Comparison of ENCODE assay signal across 14 mouse cellular contexts in the genomic region with DNA sequence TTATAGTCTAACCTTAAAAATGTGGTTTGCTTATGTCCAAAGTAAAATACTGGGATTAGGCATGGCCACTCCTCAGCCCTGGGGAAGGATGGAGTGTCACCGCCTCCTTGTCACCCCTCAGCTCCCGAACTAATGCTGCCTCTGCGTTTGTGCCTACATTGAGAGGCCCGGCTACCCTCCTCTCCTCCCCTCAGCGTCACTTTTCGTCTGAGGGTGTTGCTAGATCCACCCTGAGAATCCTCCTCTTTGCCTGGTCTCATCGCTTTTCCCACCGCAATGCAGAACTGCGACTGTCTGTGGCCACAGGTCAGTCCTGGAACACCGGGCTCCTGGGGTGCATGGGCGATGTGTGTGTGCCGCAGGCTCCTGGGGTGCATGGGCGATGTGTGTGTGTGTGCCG. TPM values are rescaled to one million over a fixed set of nuclear protein-coding genes. Genes with fewer than 3 reads are reported as not detected.
DNase-seq lines count a peak whose midpoint lies in the region; ATAC-seq lines count a peak whose summit lies in the region.
"Had no signal": no experiment of that assay in that cellular context is flagged by ENCODE, and none has a peak within 500 bp of the region (broad histone marks: within the 10 kb centered on the region; RNA-seq: fewer than 3 reads in every experiment).

No protein-coding gene starts in this region.

- ATAC-seq in hindbrain, embryonic 13.5 days (ENCODE audit: low FRiP score): no peak
- no peak for ATAC-seq in hindbrain, embryonic 11.5 days (ENCODE audit: low FRiP score)
- no peak for ATAC-seq in midbrain, embryonic 11.5 days (ENCODE audit: low FRiP score)
- ATAC-seq in neural tube, embryonic 15.5 days (ENCODE audit: low FRiP score): no peak
- ATAC-seq: Patski had no signal

- no peak overlapping the region for H3K4me2 ChIP-seq in hindbrain, embryonic 13.5 days
- no peak overlapping the region for H3K4me2 ChIP-seq in hindbrain, embryonic 11.5 days (replicated peaks; ENCODE audit: low read depth, low read length)
- no peak overlapping the region for H3K4me2 ChIP-seq in midbrain, embryonic 11.5 days
- no peak overlapping the region for H3K4me2 ChIP-seq in neural tube, embryonic 15.5 days
- H3K4me2 ChIP-seq: heart, embryonic 12.5 days; stomach, embryonic 15.5 days had no signal

- H3K9ac ChIP-seq in hindbrain, embryonic 13.5 days: no peak overlapping the region
- H3K9ac ChIP-seq in hindbrain, embryonic 11.5 days (ENCODE audit: low read depth, low read length): no peak overlapping the region
- H3K9ac ChIP-seq in midbrain, embryonic 11.5 days (ENCODE audit: low read length): no peak overlapping the region
- no peak overlapping the region for H3K9ac ChIP-seq in neural tube, embryonic 15.5 days (replicated peaks)
- H3K9ac ChIP-seq: heart, embryonic 12.5 days; stomach, embryonic 15.5 days had no signal

- WGBS in hindbrain, embryonic 13.5 days: 82% methylated on average over 14 of the region's 14 CpGs
- 86% methylated on average over 14 of the region's 14 CpGs for WGBS in hindbrain, embryonic 11.5 days
- 90% methylated on average over 14 of the region's 14 CpGs for WGBS in midbrain, embryonic 10.5 days
- 90% methylated on average over 14 of the region's 14 CpGs for WGBS in midbrain, embryonic 11.5 days
- 89% methylated on average over 14 of the region's 14 CpGs for WGBS in limb, embryonic 10.5 days
- WGBS in neural tube, embryonic 15.5 days: 88% methylated on average over 14 of the region's 14 CpGs

- no peak overlapping the region for H3K4me3 ChIP-seq in hindbrain, embryonic 13.5 days
- H3K4me3 ChIP-seq in hindbrain, embryonic 11.5 days (ENCODE audit: low read depth, low read length): no peak overlapping the region
- H3K4me3 ChIP-seq in midbrain, embryonic 10.5 days: no peak overlapping the region
- H3K4me3 ChIP-seq in midbrain, embryonic 11.5 days (ENCODE audit: low read depth, low read length): no peak overlapping the region
- no peak overlapping the region for H3K4me3 ChIP-seq in limb, embryonic 10.5 days
- H3K4me3 ChIP-seq in neural tube, embryonic 15.5 days (replicated peaks): no peak overlapping the region
- H3K4me3 ChIP-seq: heart, embryonic 12.5 days; stomach, embryonic 15.5 days had no signal

- H3K9me3 ChIP-seq in hindbrain, embryonic 13.5 days: no peaks in the 10 kb centered on the region
- no peaks in the 10 kb centered on the region for H3K9me3 ChIP-seq in hindbrain, embryonic 11.5 days (ENCODE audit: control insufficient read depth, low read length)
- H3K9me3 ChIP-seq in midbrain, embryonic 10.5 days (replicated peaks): no peaks in the 10 kb centered on the region
- no peaks in the 10 kb centered on the region for H3K9me3 ChIP-seq in midbrain, embryonic 11.5 days (ENCODE audit: control insufficient read depth, low read length)
- H3K9me3 ChIP-seq in limb, embryonic 10.5 days (replicated peaks): no peaks in the 10 kb centered on the region
- no peaks in the 10 kb centered on the region for H3K9me3 ChIP-seq in neural tube, embryonic 15.5 days (replicated peaks)
- H3K9me3 ChIP-seq: heart, embryonic 12.5 days; stomach, embryonic 15.5 days had no signal

- H3K27ac ChIP-seq in hindbrain, embryonic 13.5 days: peak overlapping the region; percentile 81
- H3K27ac ChIP-seq in hindbrain, embryonic 11.5 days (ENCODE audit: low read depth, low read length): no peak overlapping the region
- peak overlapping the region; percentile 69 for H3K27ac ChIP-seq in midbrain, embryonic 10.5 days (replicated peaks)
- H3K27ac ChIP-seq in midbrain, embryonic 11.5 days (ENCODE audit: low read depth, low read length): no peak overlapping the region
- H3K27ac ChIP-seq in limb, embryonic 10.5 days: peak overlapping the region; percentile 64; the same call in 1 of the 2 replicates
- peak overlapping the region; percentile 74 for H3K27ac ChIP-seq in neural tube, embryonic 15.5 days (replicated peaks)
- H3K27ac ChIP-seq: stomach, embryonic 15.5 days had no signal

- H3K4me1 ChIP-seq in hindbrain, embryonic 13.5 days (replicated peaks): peaks cover 82% of the 10 kb centered on the region
- peaks cover 19% of the 10 kb centered on the region for H3K4me1 ChIP-seq in hindbrain, embryonic 11.5 days (replicated peaks; ENCODE audit: control insufficient read depth, insufficient read depth, low read length)
- peaks cover 79% of the 10 kb centered on the region for H3K4me1 ChIP-seq in midbrain, embryonic 10.5 days
- H3K4me1 ChIP-seq in midbrain, embryonic 11.5 days (ENCODE audit: control insufficient read depth, insufficient read depth, low read length): peaks cover 39% of the 10 kb centered on the region
- H3K4me1 ChIP-seq in limb, embryonic 10.5 days: peaks cover 53% of the 10 kb centered on the region
- peaks cover 56% of the 10 kb centered on the region for H3K4me1 ChIP-seq in neural tube, embryonic 15.5 days

- H3K27me3 ChIP-seq in hindbrain, embryonic 13.5 days: no peaks in the 10 kb centered on the region
- no peaks in the 10 kb centered on the region for H3K27me3 ChIP-seq in hindbrain, embryonic 11.5 days (ENCODE audit: control insufficient read depth, insufficient read depth, low read length)
- peaks cover 10% of the 10 kb centered on the region; the same call in 1 of the 2 replicates for H3K27me3 ChIP-seq in midbrain, embryonic 10.5 days (ENCODE audit: low read depth, poor library complexity, severe bottlenecking)
- H3K27me3 ChIP-seq in midbrain, embryonic 11.5 days (ENCODE audit: control insufficient read depth, insufficient read depth, low read length): no peaks in the 10 kb centered on the region; the same call in 1 of the 2 replicates
- no peaks in the 10 kb centered on the region for H3K27me3 ChIP-seq in limb, embryonic 10.5 days (ENCODE audit: low read depth, poor library complexity, severe bottlenecking)
- no peaks in the 10 kb centered on the region for H3K27me3 ChIP-seq in neural tube, embryonic 15.5 days (replicated peaks)
- H3K27me3 ChIP-seq: heart, embryonic 12.5 days; Patski; stomach, embryonic 15.5 days had no signal

- no peak for DNase-seq in hindbrain, embryonic 11.5 days (ENCODE audit: low spot score)
- DNase-seq in midbrain, embryonic 10.5 days (ENCODE audit: low spot score): no peak
- DNase-seq in midbrain, embryonic 11.5 days (ENCODE audit: low spot score, missing footprints): no peak
- no peak for DNase-seq in limb, embryonic 10.5 days (ENCODE audit: low spot score)
- no peak for DNase-seq in testis, postnatal 10 days (ENCODE audit: low spot score)
- no peak for DNase-seq in cerebellum, adult 11-12 months
- DNase-seq: adrenal gland, adult 2 months; lung, postnatal 10 days; right cerebral cortex, postnatal 4 days had no signal

- H3K36me3 ChIP-seq in hindbrain, embryonic 13.5 days: peaks cover under 1% of the 10 kb centered on the region; the same call in 1 of the 2 replicates
- peaks cover 2% of the 10 kb centered on the region; the same call in 1 of the 2 replicates for H3K36me3 ChIP-seq in hindbrain, embryonic 11.5 days (ENCODE audit: control insufficient read depth, insufficient read depth, low read length)
- peaks cover 56% of the 10 kb centered on the region for H3K36me3 ChIP-seq in midbrain, embryonic 10.5 days
- H3K36me3 ChIP-seq in midbrain, embryonic 11.5 days (ENCODE audit: control insufficient read depth, insufficient read depth, low read length): no peaks in the 10 kb centered on the region
- H3K36me3 ChIP-seq in limb, embryonic 10.5 days: peaks cover 22% of the 10 kb centered on the region
- H3K36me3 ChIP-seq in neural tube, embryonic 15.5 days: no peaks in the 10 kb centered on the region; the same call in 1 of the 2 replicates

RNA-seq across cellular contexts. Expression of gene Ezr, which starts 37.7 kb away (rescaled TPM):
- 53.9 and 94.4 TPM in 2 replicates for polyA plus RNA-seq in hindbrain, embryonic 13.5 days (2015; fragmentation: Nextera tagmentation; extraction: Ambion mirVana)
- polyA plus RNA-seq in hindbrain, embryonic 11.5 days (2014; fragmentation: Nextera tagmentation; extraction: Ambion mirVana): 73.8 and 91.1 TPM in 2 replicates
- polyA plus RNA-seq in midbrain, embryonic 10.5 days (2016; fragmentation: Nextera tagmentation; extraction: Ambion mirVana): 54.9 and 56.7 TPM in 2 replicates
- polyA plus RNA-seq in midbrain, embryonic 11.5 days (2014; fragmentation: Nextera tagmentation; extraction: Ambion mirVana): 47.0 and 51.0 TPM in 2 replicates
- polyA plus RNA-seq in limb, embryonic 10.5 days (2016; fragmentation: Nextera tagmentation; extraction: Ambion mirVana): 24.8 and 26.2 TPM in 2 replicates
- polyA plus RNA-seq in neural tube, embryonic 15.5 days (2015; fragmentation: Nextera tagmentation; extraction: Ambion mirVana): 48.0 and 90.3 TPM in 2 replicates

Comparison
In these comparisons a context has a peak if more than half of its experiments do, and no peak if none do; other contexts are left out.
1. H3K27ac ChIP-seq: peak in hindbrain, embryonic 13.5 days (single experiment), midbrain, embryonic 10.5 days (single experiment), limb, embryonic 10.5 days (single experiment) and neural tube, embryonic 15.5 days (single experiment); none in hindbrain, embryonic 11.5 days (single experiment) and midbrain, embryonic 11.5 days (single experiment).